Comparison of ENCODE assay signal across 18 mouse cellular contexts in the genomic region with DNA sequence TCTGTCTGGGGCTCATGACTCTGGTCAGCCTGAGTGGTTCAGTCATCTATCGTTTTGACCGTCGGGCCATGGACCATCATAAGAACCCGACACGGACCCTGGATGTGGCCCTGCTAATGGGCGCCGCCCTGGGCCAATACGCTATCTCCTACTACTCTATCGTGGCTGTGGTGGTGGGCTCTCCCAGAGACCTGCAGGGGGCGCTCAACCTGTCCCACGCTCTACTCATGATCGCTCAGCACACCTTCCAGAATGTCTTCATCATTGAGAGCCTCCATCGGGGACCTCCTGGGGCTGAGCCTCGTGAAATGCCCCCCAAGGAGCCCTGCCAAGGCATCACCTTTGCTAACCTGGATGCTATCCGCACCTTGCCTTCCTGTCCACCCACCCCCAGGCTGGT. TPM values are rescaled to one million over a fixed set of nuclear protein-coding genes. Genes with fewer than 3 reads are reported as not detected.
A peak's percentile ranks its signal among the peaks of the same experiment; 100 is the strongest.
DNase-seq lines count a peak whose midpoint lies in the region; ATAC-seq and TF ChIP-seq lines count a peak whose summit lies in the region.
"Had no signal": no experiment of that assay in that cellular context is flagged by ENCODE, and none has a peak within 500 bp of the region (broad histone marks: within the 10 kb centered on the region; RNA-seq: fewer than 3 reads in every experiment).

No protein-coding gene starts in this region.

- intact Hi-C loops in left cerebral cortex, postnatal 36 days (cut with DNase I), result no loop called here

- peaks cover 9% of the 10 kb centered on the region for H3K4me1 ChIP-seq in testis, adult 2 months (ENCODE audit: control insufficient read depth, insufficient read depth, low read length)
- H3K4me1 ChIP-seq: liver, embryonic 15.5 days had no signal

- TF ChIP-seq CTCF in layer of hippocampus, adult 2 months (conservative IDR thresholded peaks at IDR 0.05), result peak; percentile 56
- TF ChIP-seq CTCF in testis, adult 2 months (IDR thresholded peaks at IDR 0.05; ENCODE audit: control insufficient read depth, insufficient read depth, insufficient replicate concordance, low read depth, low read length), result peak; percentile 66; the same call in 1 of the 2 replicates

- DNase-seq in layer of hippocampus, adult 2 months (ENCODE audit: low spot score in 2 of 2), result no peak
- DNase-seq in layer of hippocampus, postnatal 36 days, result no peak
- DNase-seq in testis, postnatal 10 days (ENCODE audit: low spot score), result no peak
- DNase-seq in thymus, postnatal 25 days, result peak; percentile 25
- no peak for DNase-seq in left cerebral cortex, postnatal 36 days (ENCODE audit: low spot score in 2 of 2)
- DNase-seq in neural tube, embryonic 10.5 days (ENCODE audit: extremely low spot score, low spot score), result no peak
- DNase-seq: cerebellum, adult 2 months; heart, adult 18-20 months; heart, postnatal 36 days; right cerebral cortex, adult 18-20 months had no signal

- H3K27ac ChIP-seq in layer of hippocampus, adult 2 months, result no peak overlapping the region
- H3K27ac ChIP-seq in testis, adult 2 months (ENCODE audit: control insufficient read depth, insufficient read depth, low read depth, low read length), result no peak overlapping the region
- H3K27ac ChIP-seq: liver, embryonic 15.5 days; midbrain, embryonic 12.5 days; neural tube, embryonic 13.5 days had no signal

- ATAC-seq in common myeloid progenitor, adult 5-6 weeks (replicated peaks; ENCODE audit: low read depth, poor library complexity, severe bottlenecking), result 0 out of 2 replicates have a peak, but pooled peaks have one; percentile 29
- ATAC-seq: intestine, embryonic 16.5 days had no signal

- TF ChIP-seq POLR2A in testis, adult 2 months (IDR thresholded peaks at IDR 0.05; ENCODE audit: control insufficient read depth, low read depth, low read length), result no peak

- no peaks in the 10 kb centered on the region for H3K36me3 ChIP-seq in testis, adult 2 months (ENCODE audit: control insufficient read depth, insufficient read depth, low read length)
- H3K36me3 ChIP-seq: liver, embryonic 15.5 days; midbrain, embryonic 12.5 days; neural tube, embryonic 13.5 days had no signal

- H3K27me3 ChIP-seq in testis, adult 2 months (ENCODE audit: control insufficient read depth, insufficient read depth, low read length), result no peaks in the 10 kb centered on the region; the same call in 1 of the 2 replicates

- no peak overlapping the region for H3K4me3 ChIP-seq in layer of hippocampus, adult 2 months
- peak overlapping the region; percentile 67 for H3K4me3 ChIP-seq in testis, adult 2 months (ENCODE audit: control insufficient read depth, low read depth, low read length)
- H3K4me3 ChIP-seq: liver, embryonic 15.5 days; midbrain, embryonic 12.5 days; neural tube, embryonic 13.5 days had no signal

RNA-seq across cellular contexts. Expression of gene Otop3, which starts 5.2 kb away (rescaled TPM):
- total RNA-seq in layer of hippocampus, adult 2 months (2021), result under 1 TPM in 1 of 2 experiments, not detected in 1; 0.20 TPM
- under 1 TPM in 1 of 2 experiments, not detected in 1; 0.22 TPM for total RNA-seq in layer of hippocampus, postnatal 36 days (2021)
- polyA plus RNA-seq in testis, adult 2 months (2012; rRNA removed), result 0.17 and 0.40 TPM in 2 replicates
- not detected in 2 replicates for total RNA-seq in common myeloid progenitor, adult 5-6 weeks (2017)
- under 1 TPM in 1 of 2 experiments, not detected in 1; 0.12 TPM for total RNA-seq in left cerebral cortex, postnatal 36 days (2021)
- total RNA-seq: heart, adult 18-20 months; heart, postnatal 36 days had no signal
- polyA plus RNA-seq: liver, embryonic 15.5 days; urinary bladder, adult 2 months had no signal

RNA-seq across cellular contexts. Expression of gene Ush1g, which starts 7.5 kb away (rescaled TPM):
- under 1 TPM; 0.37 to 0.64 TPM for total RNA-seq in layer of hippocampus, adult 2 months (2021)
- under 1 TPM; 0.30 to 0.35 TPM for total RNA-seq in layer of hippocampus, postnatal 36 days (2021)
- 3.7 and 4.1 TPM in 2 replicates for polyA plus RNA-seq in testis, adult 2 months (2012; rRNA removed)
- total RNA-seq in common myeloid progenitor, adult 5-6 weeks (2017), result not detected in 2 replicates
- under 1 TPM; 0.39 to 0.49 TPM for total RNA-seq in left cerebral cortex, postnatal 36 days (2021)
- polyA plus RNA-seq: urinary bladder, adult 2 months had no signal

RNA-seq across cellular contexts. Expression of gene Otop2, which starts 22.4 kb away (rescaled TPM):
- under 1 TPM; 0.51 to 0.59 TPM for total RNA-seq in layer of hippocampus, adult 2 months (2021)
- under 1 TPM in 1 of 2 experiments, not detected in 1; 0.52 TPM for total RNA-seq in layer of hippocampus, postnatal 36 days (2021)
- polyA plus RNA-seq in testis, adult 2 months (2012; rRNA removed), result 8.5 and 8.9 TPM in 2 replicates
- not detected in 2 replicates for total RNA-seq in common myeloid progenitor, adult 5-6 weeks (2017)
- total RNA-seq in left cerebral cortex, postnatal 36 days (2021), result 1 to 10 TPM; 1.1 to 2.1 TPM
- total RNA-seq: adrenal gland, postnatal 4 days; heart, adult 18-20 months; heart, postnatal 36 days had no signal
- polyA plus RNA-seq: liver, embryonic 15.5 days; midbrain, embryonic 12.5 days; neural tube, embryonic 13.5 days; urinary bladder, adult 2 months had no signal

RNA-seq across cellular contexts. Expression of gene Fads6, which starts 31.9 kb away (rescaled TPM):
- total RNA-seq in layer of hippocampus, adult 2 months (2021), result 10 to 100 TPM; 13.2 to 15.1 TPM
- 10 to 100 TPM; 12.9 to 13.7 TPM for total RNA-seq in layer of hippocampus, postnatal 36 days (2021)
- polyA plus RNA-seq in testis, adult 2 months (2012; rRNA removed), result 6.4 and 7.0 TPM in 2 replicates
- total RNA-seq in common myeloid progenitor, adult 5-6 weeks (2017), result 0.73 and 1.6 TPM in 2 replicates
- total RNA-seq in left cerebral cortex, postnatal 36 days (2021), result 10 to 100 TPM; 12.7 to 13.0 TPM

RNA-seq across cellular contexts. Expression of gene Hid1, which starts 38.2 kb away (rescaled TPM):
- total RNA-seq in layer of hippocampus, adult 2 months (2021), result 100 to 1,000 TPM; 110 to 119 TPM
- total RNA-seq in layer of hippocampus, postnatal 36 days (2021), result 100 to 1,000 TPM; 106 to 109 TPM
- polyA plus RNA-seq in testis, adult 2 months (2012; rRNA removed), result 1.2 and 1.7 TPM in 2 replicates
- total RNA-seq in common myeloid progenitor, adult 5-6 weeks (2017), result 1.9 TPM in 1 of 2 replicates, not detected in the other
- 100 to 1,000 TPM; 106 to 107 TPM for total RNA-seq in left cerebral cortex, postnatal 36 days (2021)
